Mouse (Mus musculus): ENCODE data around the gene Actb.

DNA sequence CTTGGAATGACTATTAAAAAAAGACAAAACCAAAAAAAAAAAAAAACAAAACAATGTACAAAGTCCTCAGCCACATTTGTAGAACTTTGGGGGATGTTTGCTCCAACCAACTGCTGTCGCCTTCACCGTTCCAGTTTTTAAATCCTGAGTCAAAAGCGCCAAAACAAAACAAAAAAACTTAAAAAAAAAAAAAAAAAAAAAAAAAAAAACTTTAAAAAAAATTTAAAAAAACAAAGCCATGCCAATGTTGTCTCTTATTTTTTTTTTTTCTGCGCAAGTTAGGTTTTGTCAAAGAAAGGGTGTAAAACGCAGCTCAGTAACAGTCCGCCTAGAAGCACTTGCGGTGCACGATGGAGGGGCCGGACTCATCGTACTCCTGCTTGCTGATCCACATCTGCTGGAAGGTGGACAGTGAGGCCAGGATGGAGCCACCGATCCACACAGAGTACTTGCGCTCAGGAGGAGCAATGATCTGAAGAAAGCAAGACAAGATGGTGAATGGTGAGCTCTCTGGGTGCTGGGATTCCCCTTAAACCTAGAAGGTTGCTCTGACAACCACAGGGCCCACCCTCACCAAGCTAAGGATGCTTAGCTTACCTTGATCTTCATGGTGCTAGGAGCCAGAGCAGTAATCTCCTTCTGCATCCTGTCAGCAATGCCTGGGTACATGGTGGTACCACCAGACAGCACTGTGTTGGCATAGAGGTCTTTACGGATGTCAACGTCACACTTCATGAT lies 2.9 kb downstream of the Actb start:
- TF ChIP-seq CTCF (conservative IDR thresholded peaks at IDR 0.05; ENCODE audit: low read length) (no peak), NANOG (IDR thresholded peaks at IDR 0.05; ENCODE audit: borderline replicate concordance, low read length) (no peak)

All from E14TG2a.4 (cell line).